Mouse (Mus musculus) stomach, postnatal 0 days (tissue): ENCODE measurements around the gene Coq9.
A peak's percentile ranks its signal among the peaks of the same experiment; 100 is the strongest.

Experiments
- CTCF ChIP-seq: IDR thresholded peaks from 2 replicates; pipeline ENCODE4 v1.5.1; 2016; ENCODE audit warnings: antibody characterized with exemption, low read depth, mild to moderate bottlenecking, moderate library complexity
- EP300 ChIP-seq: optimal IDR thresholded peaks from 2 replicates; pipeline ENCODE3; 2016; ENCODE audit warnings: antibody characterized with exemption

DNA sequence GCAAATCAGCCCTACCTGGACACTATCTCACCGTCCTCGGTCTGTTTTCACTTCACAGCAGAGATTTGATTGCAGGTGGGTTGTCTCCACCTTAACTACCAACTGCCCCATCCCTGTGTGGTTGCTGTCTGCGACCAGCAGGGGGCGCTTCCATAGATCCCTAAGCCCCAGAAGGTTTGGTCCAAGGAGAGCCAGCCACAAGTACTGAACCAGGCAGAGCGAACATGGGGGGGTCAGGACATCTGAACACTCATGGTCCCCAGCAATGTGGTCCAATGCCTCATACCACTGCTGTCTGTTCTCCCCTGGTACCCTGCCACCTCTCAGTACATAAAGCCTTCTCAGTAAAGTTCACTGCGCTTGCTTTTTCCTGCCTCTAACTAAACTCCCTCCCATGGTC is 36.2 kb downstream of the Coq9 start:
- TF ChIP-seq CTCF (peak; percentile 94), EP300 (no peak)
